Mouse (Mus musculus): ENCODE data around the gene Hsd3b7.

DNA sequence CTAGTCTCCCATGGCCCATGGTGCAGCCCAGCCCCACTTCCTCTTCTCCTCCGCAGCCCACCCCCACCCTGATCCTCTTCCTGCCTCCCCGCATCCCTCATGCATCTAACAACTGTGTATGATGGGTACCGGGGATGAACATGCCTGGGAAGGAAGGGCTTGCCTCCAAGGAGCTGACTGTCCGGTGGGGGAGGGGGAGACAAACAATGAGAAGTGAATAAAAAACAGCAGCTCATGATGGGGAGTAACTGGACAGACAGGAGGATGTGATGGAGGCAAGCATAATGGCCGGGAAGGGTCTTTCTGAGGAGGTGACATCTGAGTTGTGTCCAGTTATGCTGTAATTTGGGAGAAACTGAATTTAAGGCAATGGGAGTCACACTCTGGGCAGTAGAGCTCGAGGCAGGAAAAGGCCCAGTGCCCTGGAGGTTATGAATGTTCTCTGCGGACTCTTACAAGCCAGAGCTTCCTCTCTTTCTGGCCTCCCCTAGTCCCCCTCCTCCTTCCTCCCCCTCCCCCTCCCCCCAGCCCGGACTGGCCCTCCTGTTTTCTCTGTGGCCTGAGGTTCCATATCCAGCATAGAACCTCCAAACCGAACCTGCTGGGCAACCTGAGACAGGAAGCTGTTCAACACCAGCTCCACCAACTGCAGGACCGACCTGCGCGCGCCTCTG lies 20.6 kb downstream of the Hsd3b7 start:
- TF ChIP-seq CTCF (IDR thresholded peaks at IDR 0.05; ENCODE audit: borderline replicate concordance, control insufficient read depth, extremely low read depth, insufficient read depth, low read length, poor library complexity) (no peak), POLR2A (IDR thresholded peaks at IDR 0.05; ENCODE audit: control insufficient read depth, extremely low read depth, insufficient read depth, low read length, poor library complexity) (no peak)
